Mouse (Mus musculus) c-Kit-positive CD71-positive TER-119-negative erythroid progenitor cells, embryonic 14.5 days (primary cell): ENCODE results near the gene Tmem212.

Experiments
- DNase-seq: peaks from one replicate; pipeline ENCODE4 v3.0.0-alpha.2; 2013; ENCODE audit warnings: low read depth

Gene Tmem212

GRCm38 (mm10) chr3:27843266-27843665 is 52.9 kb downstream of the Tmem212 start:
- no peak for DNase-seq

DNA sequence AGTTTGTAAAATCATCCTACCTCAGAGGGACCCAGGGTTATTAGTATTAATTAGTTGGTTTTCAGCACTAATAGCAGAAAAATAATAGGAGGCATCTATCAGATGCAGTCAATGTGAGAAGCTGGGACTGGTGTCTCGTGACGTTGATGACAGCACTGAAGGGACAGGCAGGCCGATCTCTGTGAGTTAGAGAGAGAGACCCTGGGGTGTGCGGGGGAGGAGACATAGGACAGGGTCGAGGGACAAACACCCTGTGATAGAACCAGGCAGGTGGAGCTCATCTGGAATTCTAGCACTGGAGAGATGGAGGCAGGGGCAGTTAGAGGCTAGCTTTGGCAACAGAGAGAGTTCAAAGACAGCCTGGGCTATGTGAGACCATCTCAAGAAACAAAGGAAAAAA is 53.3 kb downstream of the Tmem212 start:
- no peak for DNase-seq

- no peak for DNase-seq
These were observed 55.9 kb downstream of the Tmem212 start for GRCm38 (mm10) chr3:27840311-27840710.

DNA sequence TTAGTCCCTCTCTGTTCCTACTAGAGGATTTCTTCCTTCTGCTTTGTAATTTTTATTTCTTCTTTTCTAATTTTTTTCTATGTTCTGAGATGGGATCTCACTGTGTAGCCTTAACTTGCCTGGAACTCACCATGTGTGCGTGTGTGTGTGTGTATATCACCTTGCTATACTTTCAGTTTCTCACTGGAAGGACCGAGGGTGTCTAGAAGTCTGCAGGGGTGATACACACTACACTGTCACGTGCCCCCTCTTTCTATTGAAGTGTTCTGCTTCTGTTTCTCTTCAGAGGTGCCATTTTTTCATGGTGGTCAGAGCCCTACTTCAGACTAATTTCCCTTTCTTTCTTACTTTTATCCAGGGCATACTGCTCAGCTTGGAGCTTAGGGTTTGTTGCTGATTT is 56.4 kb downstream of the Tmem212 start:
- no peak for DNase-seq

GRCm38 (mm10) chr3:27839231-27839630 is 56.9 kb downstream of the Tmem212 start:
- no peak for DNase-seq

DNA sequence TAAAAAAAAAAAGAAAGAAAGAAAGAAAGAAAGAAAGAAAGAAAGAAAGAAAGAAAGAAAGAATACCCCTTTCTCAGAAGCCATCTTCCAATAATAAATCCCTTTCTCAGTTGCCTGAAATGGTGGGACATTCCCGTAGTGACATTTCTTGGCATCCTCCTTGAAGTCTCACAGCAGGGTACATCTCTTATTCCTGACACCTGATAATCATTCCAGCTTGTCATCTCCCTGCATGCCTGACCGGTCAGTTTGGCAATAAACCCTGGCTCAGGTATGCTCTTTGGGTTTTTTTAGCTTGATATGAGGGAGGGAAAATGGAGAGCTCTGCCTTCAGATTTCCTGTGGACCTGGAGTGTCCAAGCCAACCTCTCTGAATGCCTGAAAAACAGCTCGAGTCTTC is 59.9 kb downstream of the Tmem212 start:
- no peak for DNase-seq

DNA sequence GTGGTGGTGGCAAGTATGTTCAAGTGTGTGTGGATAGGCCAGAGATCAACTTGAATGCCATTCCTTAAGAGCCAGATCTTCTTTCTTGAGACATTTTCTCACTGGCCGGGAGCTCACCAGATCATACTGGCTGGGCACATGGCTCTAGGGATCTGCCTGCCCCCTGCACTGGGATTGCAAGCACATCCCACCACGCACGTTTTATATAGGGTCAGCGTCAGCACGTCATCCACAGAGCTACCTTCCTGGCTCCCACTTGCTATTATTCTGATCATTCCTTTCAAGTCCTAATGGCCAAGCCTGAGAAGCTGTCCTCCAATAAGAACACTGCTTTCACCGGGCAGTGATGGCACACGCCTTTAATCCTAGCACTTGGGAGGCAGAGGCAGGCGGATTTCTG is 60.4 kb downstream of the Tmem212 start:
- no peak for DNase-seq

DNA sequence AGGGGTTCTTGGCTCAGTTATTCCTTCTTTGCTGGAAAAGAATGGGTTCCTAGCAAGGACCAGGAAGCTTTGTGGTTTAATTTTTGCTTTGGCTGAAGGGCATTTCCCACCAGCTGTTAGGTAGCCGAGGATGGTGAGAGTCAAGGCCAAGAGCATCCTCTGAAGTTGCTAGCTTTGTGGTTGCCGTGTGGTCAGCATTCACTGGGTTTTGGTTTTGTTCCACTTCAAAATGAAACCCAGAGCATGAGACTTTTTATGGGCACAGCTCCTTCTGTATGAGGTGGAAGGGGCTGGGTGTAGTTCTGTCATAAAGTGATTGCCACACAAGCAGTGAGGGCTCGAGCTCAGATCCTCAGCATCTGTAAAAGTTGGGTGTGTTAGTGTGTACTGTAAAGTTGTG is 67.4 kb downstream of the Tmem212 start:
- DNase-seq = no peak

- DNase-seq = no peak
These were observed 68.9 kb downstream of the Tmem212 start for GRCm38 (mm10) chr3:27827236-27827635.

- DNase-seq = no peak
These were observed 70.2 kb downstream of the Tmem212 start for GRCm38 (mm10) chr3:27825985-27826384.
